Mouse (Mus musculus): Measurements from ENCODE around the gene Pde3a. TPM values are rescaled to one million over a fixed set of nuclear protein-coding genes. Genes with fewer than 3 reads are reported as not detected.

Pde3a gene
- total RNA-seq, 1 experiment from 2014 or later: 0.23 TPM

GRCm38 (mm10) chr6:141447547-141447946 lies 198.5 kb downstream of the Pde3a start:
- ATAC-seq (ENCODE audit: extremely low read depth, insufficient number of reproducible peaks, low FRiP score, poor library complexity, severe bottlenecking): no peak

DNA sequence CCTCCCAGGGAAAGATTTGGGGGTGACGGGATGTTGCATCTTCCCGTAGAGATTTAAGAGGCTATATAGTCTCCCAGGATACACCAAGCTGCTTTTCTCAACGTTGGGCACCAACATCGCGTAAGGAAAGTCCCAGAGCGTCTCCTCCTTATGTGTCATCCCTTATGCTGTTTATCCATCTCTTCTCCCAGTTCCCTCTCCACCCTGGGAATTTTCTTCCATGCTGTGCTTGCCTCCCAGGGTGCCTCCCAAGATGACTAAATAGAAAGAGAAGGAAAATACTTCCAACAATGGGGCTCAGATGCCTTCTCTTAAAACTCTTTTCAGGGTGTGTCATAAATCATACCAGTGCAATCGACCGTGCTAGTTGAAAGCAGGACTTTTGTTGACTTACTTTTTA lies 199.8 kb downstream of the Pde3a start:
- no peak for ATAC-seq (ENCODE audit: extremely low read depth, insufficient number of reproducible peaks, low FRiP score, poor library complexity, severe bottlenecking)

GRCm38 (mm10) chr6:141455335-141455734 lies 206.3 kb downstream of the Pde3a start:
- no peak for ATAC-seq (ENCODE audit: extremely low read depth, insufficient number of reproducible peaks, low FRiP score, poor library complexity, severe bottlenecking)

GRCm38 (mm10) chr6:141456591-141456990 lies 207.5 kb downstream of the Pde3a start:
- no peak for ATAC-seq (ENCODE audit: extremely low read depth, insufficient number of reproducible peaks, low FRiP score, poor library complexity, severe bottlenecking)

GRCm38 (mm10) chr6:141470251-141470650 lies 221.2 kb downstream of the Pde3a start:
- no peak for ATAC-seq (ENCODE audit: extremely low read depth, insufficient number of reproducible peaks, low FRiP score, poor library complexity, severe bottlenecking)

DNA sequence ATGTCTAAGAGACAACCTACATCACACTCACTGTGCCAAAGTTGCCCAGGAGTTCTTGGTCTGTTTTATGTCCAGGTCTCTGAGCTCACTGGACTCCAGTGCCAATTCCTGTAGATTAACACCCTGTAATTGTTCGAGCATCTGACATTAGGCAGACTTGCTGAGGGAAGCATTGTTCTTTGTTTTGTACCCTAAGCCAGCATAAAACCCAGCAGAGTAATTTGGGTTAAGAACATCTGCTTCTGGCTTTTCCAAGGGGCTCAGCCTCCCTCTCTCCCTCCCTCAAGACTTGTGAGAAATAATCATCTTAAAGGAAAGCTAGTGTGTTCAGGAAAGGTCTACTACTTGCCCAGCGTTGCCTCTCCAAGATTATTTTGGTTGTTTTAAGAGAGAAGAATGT lies 225.2 kb downstream of the Pde3a start:
- no peak for ATAC-seq (ENCODE audit: extremely low read depth, insufficient number of reproducible peaks, low FRiP score, poor library complexity, severe bottlenecking)

- no peak for ATAC-seq (ENCODE audit: extremely low read depth, insufficient number of reproducible peaks, low FRiP score, poor library complexity, severe bottlenecking)
Measured at GRCm38 (mm10) chr6:141474696-141475095, 225.6 kb downstream of the Pde3a start.

GRCm38 (mm10) chr6:141485302-141486021 lies 236.4 kb downstream of the Pde3a start:
- no peak for ATAC-seq (ENCODE audit: extremely low read depth, insufficient number of reproducible peaks, low FRiP score, poor library complexity, severe bottlenecking)

DNA sequence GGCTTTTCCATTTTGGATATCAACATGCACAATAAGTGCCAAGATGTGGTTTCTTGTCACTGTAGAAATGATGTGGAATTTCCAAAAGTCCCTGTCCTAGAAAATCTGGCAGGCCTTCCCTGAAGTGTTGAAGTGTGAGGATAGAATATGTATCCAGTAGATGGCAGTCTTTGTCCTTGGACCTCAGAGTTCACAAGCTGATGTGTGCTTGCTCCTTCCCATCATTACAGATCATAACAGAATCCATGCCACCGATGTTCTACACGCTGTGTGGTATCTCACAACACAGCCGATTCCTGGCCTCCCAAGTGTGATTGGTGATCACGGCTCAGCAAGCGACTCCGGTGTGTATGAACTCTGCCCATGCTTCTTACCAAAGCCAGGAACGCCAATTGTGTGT lies 238.2 kb downstream of the Pde3a start:
- no peak for ATAC-seq (ENCODE audit: extremely low read depth, insufficient number of reproducible peaks, low FRiP score, poor library complexity, severe bottlenecking)

DNA sequence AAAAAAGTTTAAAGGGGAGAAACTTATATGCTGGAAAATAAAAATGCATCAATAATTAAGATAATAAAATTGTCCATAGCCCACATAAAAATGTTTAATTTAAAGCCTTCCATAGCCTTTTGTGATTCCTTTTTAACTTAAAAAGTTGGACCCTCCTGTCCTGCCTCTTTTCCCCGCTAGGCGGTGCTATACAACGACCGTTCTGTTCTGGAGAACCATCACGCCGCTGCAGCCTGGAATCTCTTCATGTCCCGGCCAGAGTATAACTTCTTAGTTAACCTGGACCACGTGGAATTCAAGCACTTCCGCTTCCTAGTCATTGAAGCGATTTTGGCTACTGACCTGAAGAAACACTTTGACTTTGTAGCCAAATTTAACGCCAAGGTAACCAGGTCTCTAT lies 239.6 kb downstream of the Pde3a start:
- ATAC-seq (ENCODE audit: extremely low read depth, insufficient number of reproducible peaks, low FRiP score, poor library complexity, severe bottlenecking): no peak

GRCm38 (mm10) chr6:141494909-141495308 lies 245.8 kb downstream of the Pde3a start:
- no peak for ATAC-seq (ENCODE audit: extremely low read depth, insufficient number of reproducible peaks, low FRiP score, poor library complexity, severe bottlenecking)

- ATAC-seq (ENCODE audit: extremely low read depth, insufficient number of reproducible peaks, low FRiP score, poor library complexity, severe bottlenecking): no peak
Measured at GRCm38 (mm10) chr6:141495634-141496418, 246.8 kb downstream of the Pde3a start.

DNA sequence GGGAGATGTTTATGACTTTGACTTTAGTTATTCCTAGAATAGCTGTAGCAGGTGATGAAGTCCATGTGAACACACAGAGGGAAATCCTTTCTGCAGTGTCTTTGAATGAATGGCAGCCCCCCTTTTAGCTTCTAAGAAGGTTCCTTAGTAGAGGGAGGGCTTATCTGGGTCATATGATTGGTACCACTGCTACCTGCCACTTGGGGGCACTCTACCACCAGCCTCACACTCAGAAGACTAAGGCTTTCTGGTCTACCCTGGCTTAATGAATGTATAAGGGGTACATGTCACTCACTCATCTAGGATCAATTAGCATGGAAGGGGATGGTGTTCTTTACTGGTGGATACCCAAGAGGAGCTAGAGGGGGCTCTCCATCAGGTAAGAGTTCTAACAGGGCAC lies 250.4 kb downstream of the Pde3a start:
- ATAC-seq (ENCODE audit: extremely low read depth, insufficient number of reproducible peaks, low FRiP score, poor library complexity, severe bottlenecking): no peak

- ATAC-seq (ENCODE audit: extremely low read depth, insufficient number of reproducible peaks, low FRiP score, poor library complexity, severe bottlenecking): no peak
Measured at GRCm38 (mm10) chr6:141501171-141501570, 252.1 kb downstream of the Pde3a start.

DNA sequence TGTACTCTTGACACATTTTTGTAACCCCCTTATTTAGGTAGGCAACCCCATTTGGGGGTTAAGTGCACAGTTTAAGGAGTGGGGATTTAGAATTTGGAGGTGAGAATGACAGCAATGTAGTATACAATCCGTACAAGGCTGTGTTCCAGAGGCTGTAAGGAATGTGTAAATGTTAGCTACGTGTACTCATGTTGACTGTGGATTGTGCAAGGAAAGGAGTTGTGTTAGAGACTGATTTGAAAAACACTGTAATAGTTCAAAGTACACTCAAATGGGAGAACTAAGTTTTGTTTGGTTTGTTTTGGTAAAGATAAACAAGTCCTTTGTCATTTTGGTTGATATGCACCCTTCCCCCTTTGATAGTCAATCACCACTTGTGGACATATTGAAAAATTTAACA lies 273.5 kb downstream of the Pde3a start:
- no peak for ATAC-seq (ENCODE audit: extremely low read depth, insufficient number of reproducible peaks, low FRiP score, poor library complexity, severe bottlenecking)

- ATAC-seq (ENCODE audit: extremely low read depth, insufficient number of reproducible peaks, low FRiP score, poor library complexity, severe bottlenecking): no peak
Measured at GRCm38 (mm10) chr6:141523747-141524640, 274.9 kb downstream of the Pde3a start, which contains the start of gene Slco1c1. Gene Slco1c1, plus strand, starts transcription at chr6:141524368.

DNA sequence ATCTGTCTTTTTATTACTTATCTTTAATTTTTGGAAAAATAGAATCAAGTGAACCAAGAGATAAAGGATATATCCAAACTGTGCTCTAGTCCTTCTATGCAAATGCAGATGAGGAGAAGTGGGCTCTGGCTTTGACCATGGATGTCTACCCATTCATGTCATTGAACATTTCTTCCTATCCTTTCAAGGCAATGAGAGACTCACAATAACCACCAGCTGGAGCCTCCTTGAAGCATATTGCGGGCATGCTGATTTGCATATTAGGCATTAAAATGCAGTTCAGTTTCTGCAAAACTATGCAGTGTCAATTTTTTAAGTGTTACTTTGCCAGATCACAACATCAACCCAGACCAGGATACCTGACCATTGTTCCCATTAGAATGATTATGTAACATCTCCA lies 276.7 kb downstream of the Pde3a start:
- ATAC-seq (ENCODE audit: extremely low read depth, insufficient number of reproducible peaks, low FRiP score, poor library complexity, severe bottlenecking): no peak

- no peak for ATAC-seq (ENCODE audit: extremely low read depth, insufficient number of reproducible peaks, low FRiP score, poor library complexity, severe bottlenecking)
Measured at GRCm38 (mm10) chr6:141530865-141531264, 281.8 kb downstream of the Pde3a start.

DNA sequence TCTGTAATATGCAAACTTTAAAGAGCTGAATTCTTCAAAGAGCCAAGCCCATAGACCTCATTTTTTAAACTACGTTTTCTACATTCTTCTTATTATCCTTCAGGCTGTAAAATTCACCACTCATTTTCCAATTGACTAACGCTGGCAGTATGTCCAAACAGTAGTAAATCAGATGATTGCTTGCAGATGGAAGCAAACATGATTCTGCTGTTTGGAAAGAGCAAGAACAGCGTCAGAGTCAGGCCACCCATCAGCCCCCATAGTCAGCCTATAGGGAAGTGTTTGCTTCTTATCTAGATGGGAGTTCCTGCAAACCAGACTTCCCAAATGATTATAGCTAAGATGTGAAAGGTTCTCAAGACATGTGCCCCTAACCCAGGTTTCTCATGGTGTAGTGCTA lies 288.2 kb downstream of the Pde3a start:
- ATAC-seq (ENCODE audit: extremely low read depth, insufficient number of reproducible peaks, low FRiP score, poor library complexity, severe bottlenecking): no peak

All from neutrophil, adult 5-6 weeks (primary cell).